Mouse (Mus musculus) midbrain, embryonic 11.5 days (tissue): ENCODE measurements around the gene Negr1. TPM values are rescaled to one million over a fixed set of nuclear protein-coding genes. Genes with fewer than 3 reads are reported as not detected.
"Not testable (repeated sequence)": the region's sequence is repeated elsewhere in the genome, so short reads cannot be mapped to it uniquely, and the experiment has no call there.

ENCODE experiments used
- ATAC-seq: fragments of 200-750 bp; cut with Nextera tagmentation; 2 replicates; pipeline ENCODE4 v1.8.0; 2017; ENCODE audit warnings: moderate TSS enrichment, moderate library complexity; ENCODE audit not compliant: low FRiP score
- DNase-seq: peaks from one replicate; pipeline ENCODE4 v3.0.0; 2015; ENCODE audit warnings: low spot score; ENCODE audit errors: missing footprints
- H3K27ac ChIP-seq: fragments of 300-500 bp; sonication (generic); 2 replicates; pipeline ENCODE4 v1.5.1; 2014; ENCODE audit warnings: low read depth, low read length
- H3K27me3 ChIP-seq: fragments of 300-500 bp; sonication (generic); 2 replicates; pipeline ENCODE4 v1.6.1; 2014; ENCODE audit warnings: mild to moderate bottlenecking, low read length, moderate library complexity, mixed read lengths; ENCODE audit not compliant: control insufficient read depth, insufficient read depth
- H3K36me3 ChIP-seq: fragments of 300-500 bp; sonication (generic); 2 replicates; pipeline ENCODE4 v1.6.1; 2014; ENCODE audit warnings: mild to moderate bottlenecking, low read length, moderate library complexity, mixed read lengths; ENCODE audit not compliant: control insufficient read depth, insufficient read depth
- H3K4me1 ChIP-seq: fragments of 300-500 bp; sonication (generic); 2 replicates; pipeline ENCODE4 v1.6.1; 2014; ENCODE audit warnings: low read length; ENCODE audit not compliant: control insufficient read depth, insufficient read depth
- H3K4me2 ChIP-seq: fragments of 300-500 bp; sonication (generic); 2 replicates; pipeline ENCODE4 v1.6.1; 2014; ENCODE audit warnings: mild to moderate bottlenecking, moderate library complexity
- H3K4me3 ChIP-seq: fragments of 300-500 bp; sonication (generic); 2 replicates; pipeline ENCODE4 v1.5.1; 2014; ENCODE audit warnings: low read depth, low read length
- H3K9ac ChIP-seq: fragments of 300-500 bp; sonication (generic); 2 replicates; pipeline ENCODE4 v1.6.1; 2014; ENCODE audit warnings: low read length
- H3K9me3 ChIP-seq: fragments of 300-500 bp; sonication (generic); 2 replicates; pipeline ENCODE4 v1.6.1; 2016; ENCODE audit warnings: low read length; ENCODE audit not compliant: control insufficient read depth
- WGBS: fragments of 180-500 bp; shearing (Covaris S2); extraction: QIAGEN DNeasy Blood & Tissue Kit; methylation state at CpG from one replicate; pipeline ENCODE4 v1.1.7; 2014; 5-methylcytosine and 5-hydroxymethylcytosine counted together
- polyA plus RNA-seq: library from polyadenylated mRNA; unstranded; fragments of >200 nt; fragmentation: Nextera tagmentation; extraction: Ambion mirVana; gene quantifications from 2 replicates; pipeline ENCODE4 v1.2.1, GENCODE M21; 2014

The Negr1 gene
- polyA plus RNA-seq, 1 experiment from 2014 or later = 4.4 TPM

GRCm38 (mm10) chr3:156999177-156999808 is 437.7 kb downstream of the Negr1 start:
- Histone ChIP-seq H3K36me3 (no peaks in the 10 kb centered on the region), H3K4me1 (no peaks in the 10 kb centered on the region), H3K4me2 (no peak overlapping the region), H3K27me3 (no peaks in the 10 kb centered on the region), H3K4me3 (no peak overlapping the region), H3K9me3 (no peaks in the 10 kb centered on the region), H3K27ac (no peak overlapping the region), H3K9ac (no peak overlapping the region)
- DNase-seq (no peak), ATAC-seq (no peak)
- 87% methylated on average over 5 of the region's 5 CpGs for WGBS

- no peak overlapping the region for H3K4me2 ChIP-seq
- H3K4me1 ChIP-seq = no peaks in the 10 kb centered on the region
- no peak overlapping the region for H3K9ac ChIP-seq
- no peak overlapping the region for H3K27ac ChIP-seq
- H3K9me3 ChIP-seq = no peaks in the 10 kb centered on the region
- H3K36me3 ChIP-seq = no peaks in the 10 kb centered on the region
- no peak for ATAC-seq
- DNase-seq = no peak
- WGBS = 86% methylated on average over 2 of the region's 2 CpGs
- H3K27me3 ChIP-seq = no peaks in the 10 kb centered on the region
- H3K4me3 ChIP-seq = no peak overlapping the region
Observed at GRCm38 (mm10) chr3:157021632-157022031, 460.0 kb downstream of the Negr1 start.

- DNase-seq = no peak
- Histone ChIP-seq H3K36me3 (no peaks in the 10 kb centered on the region), H3K9me3 (no peaks in the 10 kb centered on the region), H3K9ac (no peak overlapping the region), H3K27ac (no peak overlapping the region), H3K4me1 (no peaks in the 10 kb centered on the region), H3K4me3 (no peak overlapping the region), H3K27me3 (no peaks in the 10 kb centered on the region), H3K4me2 (no peak overlapping the region)
- ATAC-seq = no peak
- WGBS = 86% methylated on average over 6 of the region's 6 CpGs
Observed at GRCm38 (mm10) chr3:157024580-157024979, 463.0 kb downstream of the Negr1 start.

- DNase-seq = no peak
- H3K9me3 ChIP-seq = no peaks in the 10 kb centered on the region
- no peak overlapping the region for H3K27ac ChIP-seq
- no peak overlapping the region for H3K9ac ChIP-seq
- H3K4me3 ChIP-seq = no peak overlapping the region
- no peaks in the 10 kb centered on the region for H3K36me3 ChIP-seq
- no peak overlapping the region for H3K4me2 ChIP-seq
- H3K27me3 ChIP-seq = no peaks in the 10 kb centered on the region
- 72% methylated on average over 4 of the region's 4 CpGs for WGBS
- no peaks in the 10 kb centered on the region for H3K4me1 ChIP-seq
- peak; percentile 55; the same call in 1 of the 2 replicates for ATAC-seq
Observed at GRCm38 (mm10) chr3:157031513-157032142, 470.0 kb downstream of the Negr1 start.

GRCm38 (mm10) chr3:157036016-157036415 is 474.4 kb downstream of the Negr1 start:
- no peak overlapping the region for H3K4me3 ChIP-seq
- H3K4me2 ChIP-seq = no peak overlapping the region
- H3K27ac ChIP-seq = no peak overlapping the region
- no peaks in the 10 kb centered on the region for H3K4me1 ChIP-seq
- no peaks in the 10 kb centered on the region for H3K36me3 ChIP-seq
- DNase-seq (no peak), ATAC-seq (no peak)
- H3K9me3 ChIP-seq = no peaks in the 10 kb centered on the region
- no peak overlapping the region for H3K9ac ChIP-seq
- no peaks in the 10 kb centered on the region for H3K27me3 ChIP-seq
- WGBS = 89% methylated on average over 6 of the region's 6 CpGs

GRCm38 (mm10) chr3:157036568-157036967 is 475.0 kb downstream of the Negr1 start:
- WGBS = 77% methylated on average over 1 of the region's 1 CpGs
- Histone ChIP-seq H3K4me2 (no peak overlapping the region), H3K4me3 (no peak overlapping the region), H3K9me3 (no peaks in the 10 kb centered on the region), H3K36me3 (no peaks in the 10 kb centered on the region), H3K9ac (no peak overlapping the region), H3K4me1 (no peaks in the 10 kb centered on the region), H3K27me3 (no peaks in the 10 kb centered on the region), H3K27ac (no peak overlapping the region)
- DNase-seq (no peak), ATAC-seq (no peak)

GRCm38 (mm10) chr3:157040619-157041018 is 479.0 kb downstream of the Negr1 start:
- 62% methylated on average over 5 of the region's 5 CpGs for WGBS
- no peak overlapping the region for H3K27ac ChIP-seq
- no peak overlapping the region for H3K4me2 ChIP-seq
- H3K4me1 ChIP-seq = no peaks in the 10 kb centered on the region
- no peak overlapping the region for H3K9ac ChIP-seq
- no peaks in the 10 kb centered on the region for H3K27me3 ChIP-seq
- ATAC-seq (no peak), DNase-seq (no peak)
- no peaks in the 10 kb centered on the region for H3K36me3 ChIP-seq
- no peaks in the 10 kb centered on the region for H3K9me3 ChIP-seq
- H3K4me3 ChIP-seq = no peak overlapping the region

- H3K27ac ChIP-seq = no peak overlapping the region
- WGBS = 85% methylated on average over 2 of the region's 2 CpGs
- no peak for DNase-seq
- no peaks in the 10 kb centered on the region for H3K4me1 ChIP-seq
- H3K4me3 ChIP-seq = no peak overlapping the region
- no peak for ATAC-seq
- H3K9ac ChIP-seq = no peak overlapping the region
- H3K9me3 ChIP-seq = no peaks in the 10 kb centered on the region
- H3K36me3 ChIP-seq = no peaks in the 10 kb centered on the region
- no peaks in the 10 kb centered on the region for H3K27me3 ChIP-seq
- no peak overlapping the region for H3K4me2 ChIP-seq
Observed at GRCm38 (mm10) chr3:157044565-157044964, 483.0 kb downstream of the Negr1 start.

GRCm38 (mm10) chr3:157064438-157064837 is 502.8 kb downstream of the Negr1 start:
- H3K9me3 ChIP-seq, H3K4me3 ChIP-seq, H3K9ac ChIP-seq, H3K4me2 ChIP-seq, H3K27me3 ChIP-seq, ATAC-seq, H3K27ac ChIP-seq, H3K36me3 ChIP-seq, DNase-seq, H3K4me1 ChIP-seq: not testable (repeated sequence)
- 67% methylated on average over 2 of the region's 2 CpGs for WGBS
